In genomic region chr8:104432656-104433055, GRCm38 (mm10) we compare ENCODE assay signal across 24 mouse cellular contexts.
"Had no signal": no experiment of that assay in that cellular context is flagged by ENCODE, and none has a peak within 500 bp of the region (broad histone marks: within the 10 kb centered on the region; RNA-seq: fewer than 3 reads in every experiment).

No protein-coding gene starts in this region.

- DNase-seq: gastrocnemius, postnatal 14 days; gastrocnemius, postnatal 36 days; heart, adult 18-20 months; heart, postnatal 14 days; heart, postnatal 36 days; kidney, adult 18-20 months; kidney, adult 8-10 months; kidney, postnatal 14 days; kidney, postnatal 36 days; layer of hippocampus, adult 9-11 months; layer of hippocampus, postnatal 36 days; liver; liver, embryonic 13.5 days had no signal

- H3K9me3 ChIP-seq: heart, embryonic 13.5 days; heart, embryonic 15.5 days; hindbrain, embryonic 13.5 days; hindbrain, embryonic 15.5 days; intestine, embryonic 15.5 days; limb, embryonic 10.5 days; limb, embryonic 12.5 days; liver, embryonic 13.5 days; liver, embryonic 15.5 days had no signal

- H3K27ac ChIP-seq: heart, embryonic 13.5 days; heart, embryonic 15.5 days; hindbrain, embryonic 13.5 days; hindbrain, embryonic 15.5 days; hindbrain, postnatal 0 days; intestine, embryonic 15.5 days; kidney, postnatal 0 days; limb, embryonic 10.5 days; limb, embryonic 12.5 days; liver, embryonic 13.5 days; liver, embryonic 15.5 days had no signal

- H3K9ac ChIP-seq: heart, embryonic 13.5 days; heart, embryonic 15.5 days; hindbrain, embryonic 13.5 days; hindbrain, embryonic 15.5 days; intestine, embryonic 15.5 days; limb, embryonic 12.5 days; liver, embryonic 13.5 days; liver, embryonic 15.5 days had no signal

- H3K4me1 ChIP-seq: limb, embryonic 10.5 days; limb, embryonic 12.5 days had no signal

- ATAC-seq: hindbrain, postnatal 0 days; intestine, embryonic 15.5 days; intestine, postnatal 0 days had no signal

- H3K27me3 ChIP-seq: heart, embryonic 13.5 days; heart, embryonic 15.5 days; hindbrain, embryonic 13.5 days; hindbrain, embryonic 15.5 days; intestine, embryonic 15.5 days; limb, embryonic 12.5 days; liver, embryonic 13.5 days; liver, embryonic 15.5 days had no signal

- H3K4me3 ChIP-seq: heart, embryonic 13.5 days; heart, embryonic 15.5 days; hindbrain, embryonic 13.5 days; hindbrain, embryonic 15.5 days; intestine, embryonic 15.5 days; limb, embryonic 10.5 days; limb, embryonic 12.5 days; liver, embryonic 13.5 days; liver, embryonic 15.5 days had no signal
